Mouse (Mus musculus) limb, embryonic 13.5 days (tissue): ENCODE data around the gene Kdm2b. TPM values are rescaled to one million over a fixed set of nuclear protein-coding genes. Genes with fewer than 3 reads are reported as not detected.

Experiments used
- ATAC-seq: fragments of 200-750 bp; cut with Nextera tagmentation; 2 replicates; pipeline ENCODE4 v1.8.0; 2017; ENCODE audit warnings: low read depth, moderate number of reproducible peaks, moderate TSS enrichment; ENCODE audit not compliant: low FRiP score
- H3K27ac ChIP-seq: fragments of 300-500 bp; sonication (generic); 2 replicates; pipeline ENCODE4 v1.5.1; 2015; ENCODE audit warnings: inconsistent platforms, mild to moderate bottlenecking, moderate library complexity
- H3K27me3 ChIP-seq: fragments of 300-500 bp; sonication (generic); 2 replicates; pipeline ENCODE4 v1.6.1; 2015; ENCODE audit warnings: mild to moderate bottlenecking, inconsistent platforms
- H3K36me3 ChIP-seq: fragments of 300-500 bp; sonication (generic); 2 replicates; pipeline ENCODE4 v1.6.1; 2015; ENCODE audit warnings: inconsistent platforms, mild to moderate bottlenecking, moderate library complexity
- H3K4me1 ChIP-seq: fragments of 300-500 bp; sonication (generic); 2 replicates; pipeline ENCODE4 v1.6.1; 2015; ENCODE audit warnings: inconsistent platforms
- H3K4me2 ChIP-seq: fragments of 300-500 bp; sonication (generic); replicated peaks from 2 replicates; pipeline ENCODE4 v1.6.1; 2015; ENCODE audit warnings: inconsistent platforms, mild to moderate bottlenecking, moderate library complexity
- H3K4me3 ChIP-seq: fragments of 300-500 bp; sonication (generic); 2 replicates; pipeline ENCODE4 v1.5.1; 2015; ENCODE audit warnings: moderate library complexity, mild to moderate bottlenecking, inconsistent platforms
- H3K9ac ChIP-seq: fragments of 300-500 bp; sonication (generic); 2 replicates; pipeline ENCODE4 v1.6.1; 2015; ENCODE audit warnings: mild to moderate bottlenecking, inconsistent platforms
- H3K9me3 ChIP-seq: fragments of 300-500 bp; sonication (generic); 2 replicates; pipeline ENCODE4 v1.6.1; 2016; ENCODE audit warnings: inconsistent platforms
- WGBS: fragments of 180-500 bp; shearing (Covaris S2); methylation state at CpG from one replicate; pipeline ENCODE4 v1.1.7; 2015; 5-methylcytosine and 5-hydroxymethylcytosine counted together
- polyA plus RNA-seq: library from polyadenylated mRNA; unstranded; fragments of >200 nt; fragmentation: Nextera tagmentation; extraction: Ambion mirVana; gene quantifications from 2 replicates; pipeline ENCODE4 v1.2.1, GENCODE M21; 2015

Kdm2b gene
- polyA plus RNA-seq, 1 experiment from 2014 or later, result 66.6 TPM

GRCm38 (mm10) chr5:122849521-122850318, 139.9 kb downstream of the Kdm2b start, which contains the start of gene Rnf34:
Rnf34 (plus strand) TSS chr5:122850048.
- peak within 1 kb of the TSS; percentile 89 for H3K27ac ChIP-seq
- peak; percentile 100 for ATAC-seq
- H3K36me3 ChIP-seq, result no peaks in the 10 kb centered on the region
- no peaks in the 10 kb centered on the region for H3K9me3 ChIP-seq
- H3K4me2 ChIP-seq, result peak within 1 kb of the TSS; percentile 97
- WGBS, result 2% methylated on average over 59 of the region's 61 CpGs
- H3K9ac ChIP-seq, result peak within 1 kb of the TSS; percentile 98
- no peaks in the 10 kb centered on the region for H3K27me3 ChIP-seq
- peak within 1 kb of the TSS; percentile 95 for H3K4me3 ChIP-seq
- peaks cover 18% of the 10 kb centered on the region for H3K4me1 ChIP-seq

- H3K4me1 ChIP-seq, result no peaks in the 10 kb centered on the region; the same call in 1 of the 2 replicates
- no peaks in the 10 kb centered on the region for H3K27me3 ChIP-seq
- no peak overlapping the region for H3K9ac ChIP-seq
- no peak for ATAC-seq
- no peak overlapping the region for H3K27ac ChIP-seq
- H3K9me3 ChIP-seq, result no peaks in the 10 kb centered on the region
- H3K36me3 ChIP-seq, result no peaks in the 10 kb centered on the region
- no peak overlapping the region for H3K4me3 ChIP-seq
- 86% methylated on average over 5 of the region's 5 CpGs for WGBS
- no peak overlapping the region for H3K4me2 ChIP-seq
Measured at GRCm38 (mm10) chr5:122843799-122844198, 145.8 kb downstream of the Kdm2b start.

GRCm38 (mm10) chr5:122841126-122841525, 148.5 kb downstream of the Kdm2b start:
- Histone ChIP-seq H3K27ac (no peak overlapping the region), H3K9me3 (no peaks in the 10 kb centered on the region), H3K27me3 (no peaks in the 10 kb centered on the region), H3K36me3 (no peaks in the 10 kb centered on the region), H3K4me2 (no peak overlapping the region), H3K9ac (no peak overlapping the region), H3K4me1 (no peaks in the 10 kb centered on the region), H3K4me3 (no peak overlapping the region)
- no peak for ATAC-seq
- WGBS, result 84% methylated on average over 2 of the region's 2 CpGs

GRCm38 (mm10) chr5:122832996-122833395, 156.6 kb downstream of the Kdm2b start:
- no peak overlapping the region for H3K27ac ChIP-seq
- H3K9me3 ChIP-seq, result no peaks in the 10 kb centered on the region
- ATAC-seq, result no peak

GRCm38 (mm10) chr5:122832536-122832935, 157.1 kb downstream of the Kdm2b start:
- Histone ChIP-seq H3K4me1 (no peaks in the 10 kb centered on the region), H3K9ac (no peak overlapping the region), H3K9me3 (no peaks in the 10 kb centered on the region), H3K4me3 (no peak overlapping the region), H3K27me3 (no peaks in the 10 kb centered on the region), H3K4me2 (no peak overlapping the region), H3K36me3 (no peaks in the 10 kb centered on the region), H3K27ac (no peak overlapping the region)
- ATAC-seq, result no peak
- WGBS, result 83% methylated on average over 10 of the region's 10 CpGs

More at GRCm38 (mm10) chr5:122832996-122833395, 156.6 kb downstream of the Kdm2b start:
- Histone ChIP-seq H3K27me3 (no peaks in the 10 kb centered on the region), H3K4me3 (no peak overlapping the region), H3K4me1 (no peaks in the 10 kb centered on the region), H3K9ac (no peak overlapping the region), H3K36me3 (no peaks in the 10 kb centered on the region), H3K4me2 (no peak overlapping the region)
- WGBS, result 83% methylated on average over 10 of the region's 10 CpGs

- no peak for ATAC-seq
- 82% methylated on average over 8 of the region's 8 CpGs for WGBS
- peaks cover 3% of the 10 kb centered on the region for H3K4me1 ChIP-seq
Measured at GRCm38 (mm10) chr5:122825099-122825498, 164.5 kb downstream of the Kdm2b start.

GRCm38 (mm10) chr5:122824450-122824849, 165.2 kb downstream of the Kdm2b start:
- Histone ChIP-seq H3K27ac (no peak overlapping the region), H3K9ac (no peak overlapping the region), H3K4me2 (no peak overlapping the region), H3K4me3 (no peak overlapping the region), H3K4me1 (peaks cover 9% of the 10 kb centered on the region), H3K36me3 (peaks cover under 1% of the 10 kb centered on the region; the same call in 1 of the 2 replicates), H3K27me3 (no peaks in the 10 kb centered on the region), H3K9me3 (no peaks in the 10 kb centered on the region)
- 70% methylated on average over 6 of the region's 6 CpGs for WGBS
- ATAC-seq, result no peak

More at GRCm38 (mm10) chr5:122825099-122825498, 164.5 kb downstream of the Kdm2b start:
- no peaks in the 10 kb centered on the region for H3K36me3 ChIP-seq
- H3K9ac ChIP-seq, result no peak overlapping the region
- H3K9me3 ChIP-seq, result no peaks in the 10 kb centered on the region
- no peak overlapping the region for H3K27ac ChIP-seq
- H3K4me2 ChIP-seq, result no peak overlapping the region
- H3K4me3 ChIP-seq, result no peak overlapping the region
- H3K27me3 ChIP-seq, result no peaks in the 10 kb centered on the region

- H3K4me3 ChIP-seq, result no peak overlapping the region
- H3K9me3 ChIP-seq, result no peaks in the 10 kb centered on the region
- peaks cover 4% of the 10 kb centered on the region; the same call in 1 of the 2 replicates for H3K36me3 ChIP-seq
- no peak overlapping the region for H3K9ac ChIP-seq
- no peak for ATAC-seq
- no peaks in the 10 kb centered on the region for H3K27me3 ChIP-seq
- no peak overlapping the region for H3K4me2 ChIP-seq
- no peak overlapping the region for H3K27ac ChIP-seq
- 61% methylated on average over 1 of the region's 1 CpGs for WGBS
- H3K4me1 ChIP-seq, result peaks cover 12% of the 10 kb centered on the region
Measured at GRCm38 (mm10) chr5:122823976-122824375, 165.6 kb downstream of the Kdm2b start.

- no peak overlapping the region for H3K9ac ChIP-seq
- peaks cover 12% of the 10 kb centered on the region for H3K4me1 ChIP-seq
- no peaks in the 10 kb centered on the region for H3K27me3 ChIP-seq
- no peak overlapping the region for H3K4me2 ChIP-seq
- no peak overlapping the region for H3K27ac ChIP-seq
- 91% methylated on average over 4 of the region's 4 CpGs for WGBS
- no peaks in the 10 kb centered on the region for H3K9me3 ChIP-seq
- H3K36me3 ChIP-seq, result peaks cover 19% of the 10 kb centered on the region
- no peak for ATAC-seq
- H3K4me3 ChIP-seq, result no peak overlapping the region
Measured at GRCm38 (mm10) chr5:122822441-122822840, 167.2 kb downstream of the Kdm2b start.

- Histone ChIP-seq H3K27me3 (no peaks in the 10 kb centered on the region), H3K4me3 (peak overlapping the region; percentile 74), H3K9me3 (no peaks in the 10 kb centered on the region), H3K27ac (peak overlapping the region; percentile 97; the same call in 1 of the 2 replicates), H3K9ac (peak overlapping the region; percentile 57; the same call in 1 of the 2 replicates), H3K4me1 (peaks cover 12% of the 10 kb centered on the region), H3K36me3 (peaks cover 28% of the 10 kb centered on the region), H3K4me2 (peak overlapping the region; percentile 67)
- ATAC-seq, result peak; percentile 40; the same call in 1 of the 2 replicates
- WGBS, result 0% methylated on average over 10 of the region's 10 CpGs
Measured at GRCm38 (mm10) chr5:122821524-122821885, 168.1 kb downstream of the Kdm2b start.

GRCm38 (mm10) chr5:122820777-122821523, 168.7 kb downstream of the Kdm2b start, which contains the start of gene Anapc5:
Anapc5 (minus strand) TSS chr5:122821339.
- Histone ChIP-seq H3K4me3 (peak within 1 kb of the TSS; percentile 74), H3K4me1 (peaks cover 12% of the 10 kb centered on the region), H3K27ac (peak within 1 kb of the TSS; percentile 97), H3K36me3 (peaks cover 32% of the 10 kb centered on the region), H3K9me3 (no peaks in the 10 kb centered on the region), H3K9ac (peak within 1 kb of the TSS; percentile 86), H3K4me2 (peak within 1 kb of the TSS; percentile 67), H3K27me3 (no peaks in the 10 kb centered on the region)
- ATAC-seq, result peak; percentile 100
- under 1% methylated on average over 55 of the region's 55 CpGs for WGBS
